Mouse (Mus musculus) forebrain, embryonic 14.5 days (tissue): ENCODE data around the gene Glt28d2. TPM values are rescaled to one million over a fixed set of nuclear protein-coding genes. Genes with fewer than 3 reads are reported as not detected.
A peak's percentile ranks its signal among the peaks of the same experiment; 100 is the strongest.
"Not testable (repeated sequence)": the region's sequence is repeated elsewhere in the genome, so short reads cannot be mapped to it uniquely, and the experiment has no call there.

Source experiments
- ATAC-seq: fragments of 200-750 bp; cut with Nextera tagmentation; 2 replicates; pipeline ENCODE4 v1.8.0; 2017; ENCODE audit warnings: mild to moderate bottlenecking, moderate library complexity
- DNase-seq: peaks from one replicate; pipeline ENCODE4 v3.0.0-alpha.2; 2015; ENCODE audit warnings: low spot score
- H3K27ac ChIP-seq: fragments of 300-500 bp; sonication (generic); 2 replicates; pipeline ENCODE4 v1.5.1; 2014; ENCODE audit warnings: low read depth, mild to moderate bottlenecking, control low read depth, low read length, moderate library complexity
- H3K27me3 ChIP-seq: fragments of 300-500 bp; sonication (generic); replicated peaks from 2 replicates; pipeline ENCODE4 v1.6.1; 2014; ENCODE audit warnings: low read length, control low read depth, mixed read lengths; ENCODE audit not compliant: control insufficient read depth, insufficient read depth
- H3K36me3 ChIP-seq: fragments of 300-500 bp; sonication (generic); 2 replicates; pipeline ENCODE4 v1.6.1; 2014; ENCODE audit warnings: low read length, control low read depth; ENCODE audit not compliant: control insufficient read depth, insufficient read depth
- H3K4me1 ChIP-seq: fragments of 300-500 bp; sonication (generic); 2 replicates; pipeline ENCODE4 v1.6.1; 2014; ENCODE audit warnings: antibody characterized with exemption, low read length, control low read depth; ENCODE audit not compliant: control insufficient read depth, insufficient read depth
- H3K4me2 ChIP-seq: fragments of 300-500 bp; sonication (generic); 2 replicates; pipeline ENCODE4 v1.6.1; 2014; ENCODE audit warnings: mild to moderate bottlenecking, control low read depth, low read length
- H3K4me3 ChIP-seq: fragments of 300-500 bp; sonication (generic); 2 replicates; pipeline ENCODE4 v1.5.1; 2014; ENCODE audit warnings: low read depth, low read length, control low read depth
- H3K9ac ChIP-seq: fragments of 300-500 bp; sonication (generic); 2 replicates; pipeline ENCODE4 v1.6.1; 2014; ENCODE audit warnings: mild to moderate bottlenecking, low read length, control low read depth, moderate library complexity
- H3K9me3 ChIP-seq: fragments of 300-500 bp; sonication (generic); replicated peaks from 2 replicates; pipeline ENCODE4 v1.6.1; 2016; ENCODE audit warnings: low read length, control low read depth, mixed read lengths; ENCODE audit not compliant: control insufficient read depth
- WGBS: fragments of 180-500 bp; shearing (Covaris S2); extraction: QIAGEN DNeasy Blood & Tissue Kit; methylation state at CpG from one replicate; pipeline ENCODE4 v1.1.7; 2014; 5-methylcytosine and 5-hydroxymethylcytosine counted together
- polyA plus RNA-seq: library from polyadenylated mRNA; unstranded; fragments of >200 nt; fragmentation: Nextera tagmentation; extraction: Ambion mirVana; gene quantifications from 2 replicates; pipeline ENCODE4 v1.2.1, GENCODE M21; 2014

The Glt28d2 gene
- polyA plus RNA-seq, 1 experiment from 2014 or later: 0.57 TPM

GRCm38 (mm10) chr3:85923343-85923742, 36.0 kb upstream of the Glt28d2 start:
- no peak overlapping the region for H3K9ac ChIP-seq
- no peak overlapping the region for H3K4me2 ChIP-seq
- no peak for DNase-seq
- no peaks in the 10 kb centered on the region for H3K9me3 ChIP-seq
- H3K27ac ChIP-seq: no peak overlapping the region
- H3K4me3 ChIP-seq: no peak overlapping the region
- H3K4me1 ChIP-seq: peaks cover 3% of the 10 kb centered on the region; the same call in 1 of the 2 replicates
- no peak for ATAC-seq
- H3K36me3 ChIP-seq: no peaks in the 10 kb centered on the region
- 74% methylated on average over 8 of the region's 8 CpGs for WGBS
- no peaks in the 10 kb centered on the region for H3K27me3 ChIP-seq

GRCm38 (mm10) chr3:85922331-85922730, 35.0 kb upstream of the Glt28d2 start:
- no peak overlapping the region for H3K9ac ChIP-seq
- H3K4me1 ChIP-seq: no peaks in the 10 kb centered on the region
- 74% methylated on average over 3 of the region's 3 CpGs for WGBS
- H3K27me3 ChIP-seq: no peaks in the 10 kb centered on the region
- DNase-seq (no peak), ATAC-seq (no peak)
- no peak overlapping the region for H3K4me3 ChIP-seq
- no peaks in the 10 kb centered on the region for H3K36me3 ChIP-seq
- H3K27ac ChIP-seq: no peak overlapping the region
- H3K9me3 ChIP-seq: no peaks in the 10 kb centered on the region
- H3K4me2 ChIP-seq: no peak overlapping the region

- H3K27ac ChIP-seq, H3K4me2 ChIP-seq, DNase-seq, H3K4me3 ChIP-seq, ATAC-seq, H3K36me3 ChIP-seq, H3K4me1 ChIP-seq, H3K9me3 ChIP-seq, H3K9ac ChIP-seq, H3K27me3 ChIP-seq: not testable (repeated sequence)
- 98% methylated on average over 2 of the region's 2 CpGs for WGBS
Observed at GRCm38 (mm10) chr3:85920671-85921070, 33.4 kb upstream of the Glt28d2 start.

- H3K27me3 ChIP-seq: no peaks in the 10 kb centered on the region
- no peak overlapping the region for H3K4me2 ChIP-seq
- 14% methylated on average over 4 of the region's 4 CpGs for WGBS
- ATAC-seq: no peak
- no peak overlapping the region for H3K4me3 ChIP-seq
- no peak overlapping the region for H3K9ac ChIP-seq
- no peaks in the 10 kb centered on the region for H3K9me3 ChIP-seq
- H3K36me3 ChIP-seq: no peaks in the 10 kb centered on the region
- H3K27ac ChIP-seq: no peak overlapping the region
- DNase-seq: peak; percentile 48
- no peaks in the 10 kb centered on the region for H3K4me1 ChIP-seq
Observed at GRCm38 (mm10) chr3:85917600-85917999, 30.3 kb upstream of the Glt28d2 start.

- 91% methylated on average over 6 of the region's 6 CpGs for WGBS
- Histone ChIP-seq H3K9ac (no peak overlapping the region), H3K4me1 (no peaks in the 10 kb centered on the region), H3K4me3 (no peak overlapping the region), H3K4me2 (no peak overlapping the region), H3K27me3 (no peaks in the 10 kb centered on the region), H3K27ac (no peak overlapping the region), H3K9me3 (no peaks in the 10 kb centered on the region), H3K36me3 (no peaks in the 10 kb centered on the region)
- ATAC-seq (no peak), DNase-seq (no peak)
Observed at GRCm38 (mm10) chr3:85914806-85915205, 27.5 kb upstream of the Glt28d2 start.

GRCm38 (mm10) chr3:85907136-85907535, 19.8 kb upstream of the Glt28d2 start:
- DNase-seq (no peak), ATAC-seq (no peak)
- 0 out of 2 replicates have a peak, but pooled peaks cover 2% of the 10 kb centered on the region for H3K9me3 ChIP-seq
- H3K27ac ChIP-seq: no peak overlapping the region
- 87% methylated on average over 7 of the region's 7 CpGs for WGBS
- no peak overlapping the region for H3K9ac ChIP-seq
- H3K4me1 ChIP-seq: no peaks in the 10 kb centered on the region
- no peak overlapping the region for H3K4me2 ChIP-seq
- no peak overlapping the region for H3K4me3 ChIP-seq
- no peaks in the 10 kb centered on the region for H3K27me3 ChIP-seq
- H3K36me3 ChIP-seq: no peaks in the 10 kb centered on the region

- ATAC-seq (no peak), DNase-seq (no peak)
- H3K27ac ChIP-seq: no peak overlapping the region
- H3K27me3 ChIP-seq: no peaks in the 10 kb centered on the region
- no peaks in the 10 kb centered on the region for H3K36me3 ChIP-seq
- H3K9me3 ChIP-seq: 0 out of 2 replicates have a peak, but pooled peaks cover 2% of the 10 kb centered on the region
- no peak overlapping the region for H3K9ac ChIP-seq
- H3K4me2 ChIP-seq: no peak overlapping the region
- H3K4me3 ChIP-seq: no peak overlapping the region
- H3K4me1 ChIP-seq: no peaks in the 10 kb centered on the region
Observed at GRCm38 (mm10) chr3:85904371-85904770, 17.1 kb upstream of the Glt28d2 start.

- Histone ChIP-seq H3K4me2 (no peak overlapping the region), H3K27ac (no peak overlapping the region), H3K9me3 (no peaks in the 10 kb centered on the region), H3K27me3 (no peaks in the 10 kb centered on the region), H3K4me3 (no peak overlapping the region), H3K4me1 (no peaks in the 10 kb centered on the region), H3K36me3 (no peaks in the 10 kb centered on the region), H3K9ac (no peak overlapping the region)
- ATAC-seq (no peak), DNase-seq (no peak)
- WGBS: 94% methylated on average over 5 of the region's 5 CpGs
Observed at GRCm38 (mm10) chr3:85895020-85895419, 7.7 kb upstream of the Glt28d2 start.

- H3K4me2 ChIP-seq: no peak overlapping the region
- H3K9me3 ChIP-seq: no peaks in the 10 kb centered on the region
- no peak overlapping the region for H3K27ac ChIP-seq
- WGBS: 57% methylated on average over 1 of the region's 1 CpGs
- no peak overlapping the region for H3K9ac ChIP-seq
- peaks cover 10% of the 10 kb centered on the region for H3K27me3 ChIP-seq
- ATAC-seq (no peak), DNase-seq (no peak)
- no peak overlapping the region for H3K4me3 ChIP-seq
- peaks cover 7% of the 10 kb centered on the region for H3K4me1 ChIP-seq
- no peaks in the 10 kb centered on the region for H3K36me3 ChIP-seq
Observed at GRCm38 (mm10) chr3:85891571-85891970, 4.3 kb upstream of the Glt28d2 start.
